Mouse (Mus musculus) WW6 (cell line): Measurements from ENCODE around the gene Ranbp17.

ENCODE experiments used
- DNase-seq: peaks from one replicate; pipeline ENCODE4 v3.0.0-alpha.2; 2013; ENCODE audit warnings: low read depth, low spot score

Gene Ranbp17

DNA sequence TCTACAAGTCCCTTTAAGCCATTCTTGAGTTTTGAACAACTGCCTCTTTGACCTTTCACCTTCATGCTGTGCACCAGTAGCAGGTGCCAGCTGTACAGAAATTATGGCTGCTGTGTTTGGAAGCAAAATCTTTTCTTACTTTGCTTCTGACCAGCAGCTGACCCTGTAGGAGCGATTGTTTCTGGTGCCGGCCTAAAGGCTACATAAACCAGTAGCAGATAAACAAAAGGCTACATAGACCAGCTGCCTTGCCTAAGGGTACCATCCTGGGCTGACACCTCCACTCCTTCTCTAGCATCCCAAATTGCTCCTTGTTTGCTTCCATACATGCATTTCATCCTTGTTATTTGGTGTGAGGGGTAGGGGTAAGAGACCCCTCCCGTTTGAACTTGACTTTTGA, 279.4 kb downstream of the Ranbp17 start:
- DNase-seq = no peak

DNA sequence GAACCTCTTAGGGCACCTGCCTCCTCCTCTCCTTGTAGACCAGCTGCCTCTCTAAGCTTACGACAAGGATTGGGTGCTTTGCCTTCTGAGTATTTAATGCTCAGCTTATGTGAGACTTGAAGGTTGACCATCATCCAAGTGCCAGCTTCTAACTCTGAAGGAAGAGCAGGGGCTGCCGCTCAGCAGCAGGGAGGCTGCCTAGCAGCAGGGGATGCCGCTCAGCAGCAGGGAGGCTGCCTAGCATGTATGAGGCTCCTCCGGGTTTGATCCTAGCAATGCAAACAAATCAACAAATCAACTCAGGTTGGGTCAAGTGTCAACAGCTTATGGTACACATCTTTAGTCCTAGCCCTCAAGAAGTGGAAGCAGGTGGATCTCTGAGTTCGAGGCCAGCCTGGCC, 281.5 kb downstream of the Ranbp17 start:
- DNase-seq = no peak

DNA sequence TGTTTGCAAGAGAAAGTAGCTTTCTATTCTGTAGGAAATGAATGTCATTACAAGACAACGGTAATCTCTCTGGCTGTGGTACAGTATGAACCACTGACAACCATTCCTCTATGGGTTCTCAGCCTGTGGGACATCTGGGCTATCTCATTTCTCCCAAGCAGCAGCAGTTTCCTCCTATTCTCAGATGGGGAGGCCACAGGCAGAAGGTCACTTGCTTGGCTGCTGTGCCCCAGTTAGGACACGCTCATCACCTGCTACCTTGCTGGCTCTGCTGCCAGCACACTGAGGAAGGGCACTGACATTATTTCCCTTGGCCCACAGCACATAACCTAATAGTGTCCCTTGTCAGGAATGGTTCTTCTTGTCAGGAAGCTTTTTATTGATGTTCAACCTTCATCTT, 285.4 kb downstream of the Ranbp17 start:
- no peak for DNase-seq

DNA sequence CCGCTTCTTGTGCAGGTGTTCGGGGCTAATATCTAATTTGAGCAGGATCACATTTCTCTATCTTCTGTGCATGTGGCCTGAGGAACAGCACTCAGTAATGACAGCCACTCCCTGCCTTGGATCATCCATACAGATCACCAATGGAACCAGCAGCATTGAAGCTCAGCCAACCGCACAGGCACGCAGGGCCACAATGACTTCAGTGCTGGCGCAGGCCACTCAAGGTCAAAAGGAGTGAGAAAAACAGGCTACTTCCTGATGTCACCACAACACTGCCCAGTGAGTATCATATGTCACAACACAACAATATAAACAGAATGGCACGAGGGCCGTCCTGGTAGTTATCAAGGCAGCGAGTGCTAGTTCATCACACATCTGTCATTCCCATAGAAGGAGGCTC, 287.0 kb downstream of the Ranbp17 start:
- no peak for DNase-seq

DNA sequence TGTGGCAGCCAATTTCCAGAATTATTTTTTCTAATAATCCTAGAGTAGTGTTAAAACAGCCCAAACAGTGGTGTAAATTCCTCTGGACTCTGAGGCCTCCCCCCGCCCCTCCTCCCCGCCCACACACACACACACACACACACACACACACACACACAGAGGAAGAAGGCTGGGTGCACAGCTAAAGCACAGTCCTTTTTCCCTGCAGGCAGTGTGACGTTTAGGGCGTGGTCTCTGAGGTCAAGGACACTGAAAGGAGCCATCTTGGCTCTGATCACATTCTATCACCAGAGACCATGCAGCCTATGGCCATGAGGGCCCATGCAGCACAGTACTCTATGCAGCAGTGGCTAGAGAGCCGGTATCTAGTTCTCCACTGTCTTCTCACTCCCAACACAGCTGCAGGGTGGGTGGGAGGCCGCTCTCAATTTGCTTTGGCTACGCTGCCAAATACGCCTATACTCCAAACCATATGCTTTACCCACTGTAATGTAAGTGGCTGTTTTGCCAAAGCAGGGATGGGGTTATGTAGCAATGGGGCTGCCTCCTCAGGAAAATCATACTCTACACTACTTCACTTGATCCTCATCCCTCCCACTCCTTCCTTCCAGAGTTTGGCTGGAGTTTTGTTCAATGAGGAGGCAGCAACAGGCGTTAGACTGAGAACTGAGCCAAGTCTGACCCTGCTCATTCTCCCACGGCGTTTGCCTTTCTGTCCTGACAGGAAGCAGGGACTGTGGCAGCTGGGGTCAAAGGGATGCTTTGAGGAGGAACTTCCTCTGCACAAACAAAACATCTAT, 291.8 kb downstream of the Ranbp17 start:
- DNase-seq = no peak

DNA sequence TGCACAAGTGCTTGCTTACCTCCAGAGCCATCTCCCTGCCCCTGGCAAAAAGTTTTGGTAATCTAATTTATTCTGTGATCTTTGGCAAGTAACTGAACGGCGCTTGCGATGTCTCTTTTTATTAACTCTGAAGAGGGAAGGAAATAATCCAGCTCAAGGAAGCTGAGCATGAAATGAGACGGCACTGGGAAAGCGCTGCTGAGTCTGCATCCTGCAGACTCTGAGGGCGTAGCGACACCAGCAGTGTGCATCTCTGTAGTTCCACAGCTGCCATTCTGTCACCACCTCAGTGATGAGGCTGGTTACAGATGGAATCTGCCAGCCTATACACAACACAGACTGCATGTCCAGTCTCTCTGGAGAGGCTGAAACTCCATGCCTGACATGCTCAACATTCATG, 292.8 kb downstream of the Ranbp17 start:
- no peak for DNase-seq

DNA sequence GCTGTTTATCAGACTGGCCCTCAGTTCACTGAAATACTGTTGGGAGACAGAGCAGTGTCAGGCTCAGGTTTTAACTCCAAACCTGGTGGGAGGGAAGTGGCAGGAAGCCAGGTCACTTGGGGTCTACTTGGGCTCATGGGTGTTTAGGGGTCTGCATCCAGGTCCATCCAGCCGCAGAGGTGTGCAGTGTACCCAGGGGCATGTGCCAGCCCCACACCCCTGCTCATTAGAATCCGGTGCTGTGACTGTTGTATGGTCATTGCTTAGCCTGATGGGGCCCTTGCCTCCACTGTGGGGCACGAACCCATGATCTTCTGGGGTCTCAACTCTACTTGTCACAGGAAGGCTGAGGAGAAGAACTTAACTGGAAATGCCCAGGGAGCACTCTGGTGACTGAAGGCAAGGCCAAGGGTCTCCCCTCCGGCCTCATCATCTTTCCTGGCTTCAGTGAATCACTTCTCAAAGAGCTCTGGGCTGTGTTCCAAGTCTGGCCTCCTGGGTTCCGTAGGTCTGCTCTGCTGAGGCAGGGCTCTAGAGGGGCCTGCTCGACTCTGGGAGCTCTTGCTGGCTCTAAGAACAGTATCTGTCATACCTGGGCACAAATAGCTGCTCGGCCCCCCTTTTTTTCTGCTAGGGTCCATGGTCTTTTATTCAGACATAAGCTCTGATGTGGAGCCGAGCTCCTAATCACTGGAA, 296.0 kb downstream of the Ranbp17 start:
- DNase-seq = no peak

DNA sequence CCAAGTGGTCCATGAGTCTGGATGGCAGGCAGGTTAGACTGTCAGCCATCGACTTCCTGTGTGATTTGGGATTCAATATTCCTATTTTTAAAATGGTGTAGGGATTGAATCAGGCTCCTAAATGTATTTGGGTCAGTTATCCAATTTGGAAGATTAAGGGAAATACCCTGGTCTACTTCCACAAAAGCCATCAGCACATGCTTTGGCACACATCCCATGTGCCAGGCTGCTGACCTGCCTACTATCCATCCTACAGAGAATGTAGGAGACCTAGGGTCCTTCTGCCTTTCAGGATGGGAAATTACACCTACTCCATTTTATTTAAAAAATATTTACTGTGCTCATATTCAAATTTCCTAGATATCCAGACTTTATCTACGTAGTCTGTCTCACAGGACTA, 306.1 kb downstream of the Ranbp17 start:
- DNase-seq = no peak

DNA sequence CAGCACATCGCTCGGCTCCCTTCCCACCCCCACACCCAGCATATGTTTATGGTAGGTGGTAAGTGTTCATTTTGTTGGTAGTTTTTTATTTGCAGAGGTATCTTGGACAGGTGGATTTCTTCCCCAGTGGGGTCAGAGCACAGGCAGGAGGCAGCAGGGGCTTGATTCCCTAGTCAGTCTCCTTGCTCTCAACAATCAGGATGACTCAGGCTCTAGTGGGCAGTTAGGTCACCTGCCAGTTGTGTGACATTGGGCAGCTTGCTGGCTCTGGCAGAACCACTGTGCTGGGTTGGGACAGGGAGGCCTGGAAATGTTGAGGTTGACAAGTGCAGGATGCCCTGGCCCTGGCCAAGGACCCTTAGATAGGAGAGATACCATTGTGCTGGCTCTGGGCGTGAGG, 308.6 kb downstream of the Ranbp17 start:
- DNase-seq = no peak

DNA sequence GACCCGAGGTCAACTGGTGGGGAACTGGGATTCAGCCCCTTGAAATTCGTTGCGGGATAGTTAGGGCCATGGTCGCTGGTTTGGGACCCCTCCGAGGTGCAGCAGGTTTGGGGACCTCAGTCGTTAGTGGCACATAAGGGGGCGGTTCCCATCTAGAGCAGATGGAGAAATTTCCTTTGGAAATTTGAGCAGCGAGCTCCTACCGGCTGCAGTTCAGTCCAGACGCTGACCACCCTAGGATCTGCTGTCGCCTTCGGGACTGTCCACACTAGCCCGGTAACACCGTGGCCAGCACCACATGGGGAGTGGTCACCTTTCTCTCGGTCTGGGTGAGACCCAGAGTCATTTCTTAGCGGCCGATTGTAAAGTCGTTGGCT, 309.2 kb downstream of the Ranbp17 start:
- DNase-seq = no peak

DNA sequence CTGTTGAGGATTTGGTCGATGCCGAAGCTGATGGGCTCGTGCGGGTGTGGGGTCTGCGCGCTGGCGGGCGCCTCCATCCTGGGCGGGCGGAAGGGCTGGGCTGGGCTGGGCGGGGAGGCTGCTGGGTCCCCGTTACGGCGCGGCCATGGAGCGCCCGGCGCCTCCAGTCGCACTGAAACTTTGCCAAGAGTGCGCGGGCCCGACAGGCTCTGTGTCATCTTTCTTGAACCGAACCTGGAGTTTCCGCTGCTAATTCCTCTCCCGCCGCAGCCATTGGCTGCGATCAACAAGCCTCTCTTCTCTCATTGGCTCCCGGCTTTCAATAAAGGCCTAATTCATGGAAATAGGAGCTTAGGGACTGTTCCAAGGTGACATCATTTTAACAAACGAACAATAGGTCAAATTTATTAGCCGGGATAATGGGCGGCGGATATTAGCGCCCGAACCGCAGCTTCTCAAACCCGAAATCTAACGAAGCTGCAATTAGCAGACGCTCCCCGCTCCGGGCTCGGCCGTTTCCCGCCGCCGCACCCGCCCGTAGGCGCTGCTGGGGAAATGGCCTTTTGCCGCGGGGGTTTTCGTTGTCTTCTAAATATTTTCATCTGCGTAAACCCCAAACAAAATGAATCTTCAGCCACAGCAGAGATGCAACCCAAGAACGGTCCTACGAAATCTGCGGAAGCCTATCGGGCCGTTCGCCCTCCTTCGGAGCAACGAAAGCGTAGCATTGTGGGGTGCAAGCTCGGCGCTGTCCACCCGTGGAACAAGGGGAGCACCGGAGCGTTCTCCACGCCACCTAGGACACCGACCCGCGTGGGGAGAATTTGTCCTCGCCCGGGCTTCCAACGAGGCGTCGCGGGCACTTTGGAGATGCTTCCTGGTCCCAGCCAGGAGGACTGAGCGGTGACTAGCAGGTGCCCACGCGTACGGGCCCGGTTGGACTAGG, 309.9 kb downstream of the Ranbp17 start, which contains the start of gene Tlx3:
Tlx3 (minus strand) TSS at position 207 of the 946 bp plus-strand sequence.
- DNase-seq = peak; percentile 80

DNA sequence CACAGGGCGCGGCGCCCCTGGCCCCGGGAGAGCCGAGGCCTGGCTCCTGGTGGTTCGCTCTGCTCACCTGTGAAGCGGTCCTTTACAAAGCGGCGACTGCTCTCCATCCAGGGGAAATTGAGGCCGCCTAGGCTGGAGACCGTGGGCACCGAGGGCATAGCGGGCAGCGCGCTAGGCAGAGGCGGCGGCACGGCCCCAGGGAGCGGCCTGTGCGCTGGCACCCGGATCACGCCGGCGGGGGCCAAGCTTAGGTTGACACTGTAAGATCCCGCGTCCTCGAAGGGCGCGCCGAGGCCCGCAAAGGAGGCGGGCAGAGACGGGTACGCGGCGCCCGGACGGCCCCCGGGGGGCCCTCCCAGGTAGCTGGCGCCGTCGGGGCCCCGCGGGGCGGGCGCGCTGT, 310.6 kb downstream of the Ranbp17 start:
- DNase-seq = no peak

DNA sequence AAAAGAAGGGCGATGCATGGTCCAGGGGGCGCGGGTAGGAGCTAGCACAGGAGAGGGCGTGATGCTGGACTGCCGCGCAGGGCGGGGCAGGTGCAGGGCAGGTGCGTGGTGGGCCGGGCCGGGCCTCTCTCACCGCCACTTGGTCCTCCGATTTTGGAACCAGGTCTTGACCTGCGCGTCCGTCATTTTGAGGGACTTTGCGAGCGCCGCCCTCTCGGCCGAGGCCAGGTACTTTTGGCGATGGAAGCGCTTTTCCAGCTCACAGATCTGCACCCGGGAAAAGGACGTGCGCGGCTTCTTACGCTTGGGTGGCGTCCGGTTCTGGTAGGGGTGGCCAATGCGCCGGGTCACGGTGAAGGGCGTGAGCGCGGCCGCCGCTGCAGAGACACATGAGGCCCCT, 311.2 kb downstream of the Ranbp17 start:
- DNase-seq = no peak

DNA sequence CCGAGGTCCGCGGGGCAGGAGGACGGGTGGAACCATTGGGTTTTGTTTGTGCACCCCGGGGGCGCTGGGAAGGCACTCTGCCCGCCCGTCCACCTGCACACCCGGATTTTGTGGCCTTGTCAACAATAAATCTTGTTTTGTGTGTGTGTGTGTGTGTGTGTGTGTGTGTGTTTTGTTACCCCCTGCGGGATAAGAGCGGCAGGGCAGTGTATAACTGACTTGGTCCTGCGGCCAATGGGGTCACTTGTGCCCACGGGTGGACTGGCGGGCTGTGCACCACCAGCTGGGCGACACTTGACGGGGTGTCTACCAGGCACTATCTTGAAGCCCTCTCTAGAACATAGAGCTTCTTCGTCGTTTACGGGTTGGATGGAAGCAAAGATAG, 311.9 kb downstream of the Ranbp17 start:
- no peak for DNase-seq

DNA sequence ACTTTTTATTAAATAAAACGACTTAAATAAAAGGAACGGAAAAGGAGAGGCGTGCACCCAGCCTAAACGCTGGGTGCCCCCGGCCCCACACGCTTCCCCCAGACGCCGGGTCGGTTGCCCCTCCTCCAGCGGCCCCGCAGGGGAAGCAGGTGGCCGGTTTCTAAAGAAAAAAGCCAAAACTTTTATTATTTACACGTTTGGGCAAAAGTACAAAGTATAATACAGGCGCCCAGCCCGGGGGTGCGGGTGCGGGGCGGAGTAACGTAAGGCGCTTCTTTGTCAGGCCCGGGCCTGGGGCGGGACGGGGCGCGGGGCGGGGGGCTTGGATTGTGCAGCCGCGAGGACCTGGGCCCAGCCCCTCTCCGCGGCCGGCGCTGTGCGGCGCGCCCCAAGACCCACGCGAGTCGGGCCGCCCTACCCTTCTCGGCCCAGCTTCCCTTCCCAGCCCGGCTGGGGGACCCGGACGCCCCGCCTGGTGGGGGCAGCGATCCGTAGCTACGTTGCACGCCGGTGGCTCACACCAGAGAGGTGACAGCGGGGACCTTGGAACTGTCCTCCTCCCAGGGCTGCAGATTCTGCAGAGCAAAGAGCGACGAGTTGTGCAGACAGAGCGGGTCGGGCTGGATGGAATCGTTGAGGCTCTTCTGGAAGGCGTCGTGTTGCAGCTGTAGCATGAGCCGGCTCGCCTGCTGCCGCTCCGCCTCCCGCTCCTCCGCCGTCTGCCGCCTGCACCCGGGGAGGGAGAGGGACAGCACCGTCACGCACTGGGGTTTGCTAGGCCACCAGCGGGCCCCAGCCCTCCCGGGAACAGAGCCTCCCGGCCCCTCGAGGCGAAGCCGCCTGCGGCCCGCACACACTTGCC, 312.6 kb downstream of the Ranbp17 start:
- DNase-seq = no peak

DNA sequence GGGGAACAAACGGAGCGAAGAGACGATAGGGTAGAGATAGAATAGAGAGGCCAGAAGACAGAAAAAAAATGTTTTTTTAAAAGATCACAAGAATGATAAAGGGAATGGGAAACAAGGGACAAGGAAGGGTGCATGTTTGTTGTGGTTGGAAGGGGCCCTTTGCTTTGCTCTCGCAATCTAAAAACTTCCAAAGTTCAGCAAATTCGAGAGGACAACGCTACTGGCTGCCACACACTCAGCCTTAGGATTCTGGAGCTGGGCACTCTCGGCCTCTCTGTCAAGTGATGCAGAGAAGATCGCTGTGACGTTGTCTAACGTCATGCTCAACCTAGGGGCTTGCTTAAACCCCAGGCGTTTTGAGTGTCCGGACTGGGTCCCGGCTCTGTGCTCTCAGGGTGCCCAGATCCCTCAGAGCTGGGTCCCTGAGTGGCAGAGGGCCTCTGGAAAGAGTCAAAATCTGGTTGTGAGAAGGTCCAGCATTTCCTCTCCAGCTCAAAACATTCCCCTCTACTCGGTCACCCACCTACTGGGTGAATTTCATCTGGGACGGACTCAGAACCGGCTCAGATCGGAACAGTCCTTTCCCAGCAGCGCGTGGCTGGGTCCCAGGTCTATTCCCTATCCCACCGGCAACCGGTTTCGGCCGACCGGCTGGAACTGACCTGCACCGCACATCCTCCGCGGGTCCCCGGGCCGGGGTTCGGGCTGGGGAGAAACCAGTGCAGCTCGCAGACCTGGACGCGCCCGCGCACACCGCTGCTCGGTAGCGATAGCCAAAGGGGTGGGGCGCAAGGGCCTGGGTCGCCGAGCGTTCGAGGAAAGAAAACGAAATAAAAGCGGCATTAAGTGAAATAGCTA, 313.4 kb downstream of the Ranbp17 start:
- no peak for DNase-seq

DNA sequence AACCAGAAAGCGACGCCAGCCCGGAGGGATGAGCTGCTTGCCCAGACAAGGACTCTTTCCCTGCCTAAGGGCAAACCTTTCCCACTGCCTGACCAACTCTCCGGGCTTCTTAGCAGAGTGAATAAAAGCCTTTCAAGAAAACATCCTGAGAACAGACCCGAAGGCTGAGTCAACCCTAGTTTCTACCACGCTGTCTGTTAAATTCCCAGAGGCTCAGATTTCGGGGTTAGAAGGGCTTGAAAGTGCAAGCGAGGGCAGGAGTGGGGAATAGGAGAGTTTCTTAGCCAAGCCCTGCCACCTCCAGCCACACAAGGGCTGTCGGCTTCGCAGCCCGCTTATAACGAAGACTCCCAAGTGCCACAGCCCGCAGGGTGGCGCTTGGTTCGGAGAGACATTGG, 314.4 kb downstream of the Ranbp17 start:
- DNase-seq = no peak

DNA sequence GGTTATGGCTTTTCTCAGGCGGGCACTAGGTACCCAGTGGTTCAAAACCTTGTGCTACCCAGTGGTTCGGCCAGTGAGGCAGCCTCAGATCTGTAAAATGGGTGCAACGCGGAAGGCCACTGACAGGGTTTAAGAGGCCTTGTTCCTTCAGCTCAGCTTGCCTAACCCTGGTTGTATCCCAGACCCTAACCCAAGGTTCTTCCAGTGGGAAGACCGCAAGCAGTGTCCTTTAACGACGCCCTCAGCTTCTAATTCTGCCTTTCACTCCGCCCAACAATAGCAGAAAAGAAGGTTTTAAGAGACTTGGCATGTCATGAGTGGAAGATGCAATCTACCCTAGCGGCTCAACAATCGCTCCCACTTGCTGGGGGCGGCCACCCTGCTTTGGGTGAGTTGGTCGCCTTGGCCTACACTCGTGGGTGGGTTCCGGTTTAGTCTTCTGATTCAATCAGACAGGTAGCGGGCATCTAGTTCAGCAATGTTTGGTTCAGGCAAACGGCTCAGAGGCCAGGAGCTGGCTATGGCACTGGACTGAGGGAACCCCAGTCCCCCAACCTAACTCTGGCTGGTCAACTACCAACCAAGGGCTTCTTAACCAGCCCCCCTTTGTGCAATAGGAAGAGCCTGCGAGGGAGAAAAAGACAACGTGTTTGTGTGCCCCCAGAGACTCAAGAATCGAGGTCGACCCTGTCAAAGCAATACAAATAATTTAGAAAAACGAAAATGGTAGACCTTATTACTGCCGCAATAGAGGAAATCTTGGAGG, 315.0 kb downstream of the Ranbp17 start:
- DNase-seq = no peak

DNA sequence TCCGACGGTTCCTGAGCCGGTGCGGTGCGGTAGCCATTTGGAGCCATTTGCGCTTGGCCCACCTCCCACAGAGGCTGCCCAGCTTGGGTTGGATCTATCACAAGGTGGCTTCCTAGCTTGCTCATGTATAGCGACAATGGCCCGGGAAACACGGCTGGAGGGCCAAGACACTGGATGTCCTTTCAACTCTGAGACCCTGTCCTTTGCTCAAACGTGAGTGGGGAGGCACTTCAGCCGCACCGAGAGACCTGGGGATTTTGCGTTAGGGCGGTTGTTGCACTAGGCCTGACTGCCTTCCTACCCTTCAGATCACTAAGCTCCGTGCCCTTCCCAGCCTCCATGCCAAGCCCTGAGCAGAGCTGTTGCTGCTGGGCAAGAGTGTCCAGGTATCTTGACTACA, 315.9 kb downstream of the Ranbp17 start:
- DNase-seq = no peak

DNA sequence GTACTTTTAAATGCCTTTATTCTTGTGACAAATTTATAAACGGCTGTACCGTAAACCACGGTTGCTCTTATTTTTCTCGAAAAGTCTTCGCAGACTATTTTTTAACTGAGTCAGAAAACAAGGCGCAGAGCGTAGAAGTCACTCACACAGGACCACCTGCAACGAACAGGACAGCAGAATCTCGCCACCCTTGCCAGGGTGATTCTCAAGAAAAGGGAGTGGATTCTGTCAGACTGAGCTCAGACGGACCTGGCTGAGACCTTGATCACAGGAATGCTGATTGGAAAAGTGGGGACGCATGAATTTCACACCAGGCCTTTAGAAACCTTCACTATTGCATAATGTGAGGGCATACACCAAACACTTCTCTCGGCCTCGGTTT, 316.4 kb downstream of the Ranbp17 start:
- DNase-seq = no peak
